Mouse (Mus musculus): ENCODE data around the gene Vsig8. TPM values are rescaled to one million over a fixed set of nuclear protein-coding genes. Genes with fewer than 3 reads are reported as not detected.

Gene Vsig8
- polyA plus RNA-seq, 2 experiments from 2014 or later = not detected

DNA sequence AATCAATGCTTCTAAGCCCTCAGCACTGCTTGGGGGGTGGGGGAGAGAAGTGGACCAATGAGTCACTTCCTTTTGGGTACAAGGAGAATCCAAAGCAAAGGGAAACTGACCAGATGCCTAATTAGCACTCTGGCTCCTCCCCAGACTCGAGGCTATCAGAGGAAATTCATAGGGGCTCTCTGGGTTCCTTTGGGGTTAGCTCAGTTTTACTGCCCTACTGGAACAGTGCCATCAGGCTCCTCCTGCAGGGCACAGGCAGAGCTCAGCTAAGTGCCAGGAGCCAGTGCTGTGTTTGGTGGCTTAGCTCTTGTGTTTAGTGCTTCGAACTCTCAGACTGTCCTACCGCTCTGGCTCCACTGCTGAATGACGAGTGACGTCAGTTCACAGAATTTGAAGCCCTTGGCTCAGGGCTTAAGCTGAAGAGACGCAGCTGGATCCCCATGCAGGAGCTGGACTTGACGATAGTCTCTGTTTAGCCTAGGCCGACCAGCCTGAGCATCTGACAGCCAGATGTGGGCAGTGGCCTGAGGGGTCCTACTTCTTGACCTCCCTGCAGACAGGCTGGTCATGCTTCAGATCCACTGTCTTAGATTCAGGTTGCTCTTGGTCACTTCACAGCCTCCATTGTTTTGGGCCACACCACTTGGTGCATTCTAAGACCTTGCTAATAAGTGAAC is 25.1 kb upstream of the Vsig8 start:
- ATAC-seq = no peak

DNA sequence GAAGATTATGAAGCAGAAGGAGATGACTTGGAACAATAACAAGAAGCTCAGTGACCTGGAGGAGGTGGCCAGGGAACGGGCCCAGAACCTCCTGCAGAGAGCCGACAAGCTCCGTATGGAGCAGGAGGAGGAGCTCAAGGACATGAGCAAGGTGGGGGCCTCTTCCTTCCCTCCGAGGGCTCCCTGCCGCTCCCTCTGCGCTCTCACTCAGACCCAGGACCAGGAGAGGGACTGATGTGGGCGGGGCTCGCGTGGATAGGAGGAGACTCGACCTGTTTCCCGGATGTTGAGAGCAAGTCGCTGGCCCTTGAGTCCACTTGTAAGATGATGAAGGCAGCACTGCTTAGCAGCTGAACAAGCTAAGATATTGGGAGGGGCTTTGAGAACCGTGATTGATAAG is 23.2 kb upstream of the Vsig8 start:
- ATAC-seq = no peak

GRCm38 (mm10) chr1:172535116-172535515 is 20.6 kb upstream of the Vsig8 start:
- no peak for ATAC-seq

DNA sequence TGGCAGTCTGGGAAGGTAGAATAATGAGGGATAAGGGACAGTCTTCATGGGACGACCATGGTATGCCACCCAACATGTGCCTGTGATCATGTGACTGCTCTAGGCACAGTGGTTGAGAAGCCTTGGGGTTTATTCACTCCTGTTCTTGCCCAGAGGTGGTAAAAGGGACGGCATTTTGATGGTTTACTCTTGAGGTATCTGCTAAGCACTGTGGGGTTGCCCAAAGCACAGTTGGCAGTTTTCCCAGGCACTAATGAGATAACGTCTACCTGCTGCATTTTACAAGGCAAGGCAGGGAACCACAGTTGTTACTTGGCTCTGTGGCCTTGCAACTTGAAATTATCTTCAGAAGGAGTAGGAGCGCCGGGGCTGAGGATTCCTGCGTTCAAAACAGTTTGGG is 15.9 kb upstream of the Vsig8 start:
- no peak for ATAC-seq

GRCm38 (mm10) chr1:172540283-172540820 is 15.4 kb upstream of the Vsig8 start:
- no peak for ATAC-seq

- ATAC-seq = no peak
These were observed 9.7 kb upstream of the Vsig8 start for GRCm38 (mm10) chr1:172546062-172546461.

GRCm38 (mm10) chr1:172548501-172548900 is 7.2 kb upstream of the Vsig8 start:
- peak; percentile 87 for ATAC-seq

DNA sequence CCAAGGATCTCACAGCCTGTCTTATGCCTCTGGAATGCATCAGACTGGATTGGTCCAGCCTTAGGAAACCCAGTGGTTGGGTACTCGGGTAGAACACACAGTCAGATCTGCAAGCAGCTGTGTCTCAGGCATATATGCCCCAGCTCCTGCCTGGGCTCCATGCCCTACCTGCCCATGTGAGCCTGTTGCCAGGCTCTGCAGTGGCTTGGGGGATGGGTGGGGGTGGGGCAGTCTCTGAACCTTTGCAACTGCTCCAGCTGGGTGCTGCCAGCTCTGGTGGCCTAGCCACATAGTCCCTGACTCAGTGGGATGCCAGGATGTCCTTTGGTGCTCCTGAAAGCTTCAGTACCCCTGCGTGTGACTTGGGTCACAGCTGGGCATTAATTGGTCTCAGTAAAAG is 6.4 kb upstream of the Vsig8 start:
- no peak for ATAC-seq

- no peak for ATAC-seq
These were observed 6.0 kb upstream of the Vsig8 start for GRCm38 (mm10) chr1:172549717-172550116.

- ATAC-seq = peak; percentile 77
These were observed 5.2 kb upstream of the Vsig8 start for GRCm38 (mm10) chr1:172550551-172550951.

GRCm38 (mm10) chr1:172551009-172551408 is 4.7 kb upstream of the Vsig8 start:
- ATAC-seq = no peak

- no peak for ATAC-seq
These were observed 3.1 kb upstream of the Vsig8 start for GRCm38 (mm10) chr1:172552623-172553022.

GRCm38 (mm10) chr1:172562641-172563464 is 7.1 kb downstream of the Vsig8 start:
- ATAC-seq = peak; percentile 82

DNA sequence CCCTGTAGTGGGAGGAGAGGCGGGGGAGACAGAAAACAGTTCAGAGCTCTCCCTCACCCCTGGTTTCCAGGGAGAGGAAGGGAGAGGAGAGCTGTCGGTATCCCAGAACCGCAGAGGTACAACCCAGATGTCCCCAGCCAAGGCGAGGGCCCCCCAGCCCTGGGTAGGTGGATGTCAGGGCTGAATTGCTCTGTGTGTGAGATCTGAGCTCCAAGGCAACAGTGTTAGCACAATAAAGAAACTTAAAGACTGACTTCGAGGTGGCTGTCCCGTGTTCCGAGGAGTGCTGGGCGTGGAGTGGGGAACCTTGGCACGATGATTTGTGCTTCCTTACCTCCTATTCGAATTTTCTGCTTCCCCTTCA is 7.7 kb downstream of the Vsig8 start:
- ATAC-seq = peak; percentile 9

GRCm38 (mm10) chr1:172566131-172566530 is 10.4 kb downstream of the Vsig8 start:
- ATAC-seq = no peak

GRCm38 (mm10) chr1:172567758-172568157 is 12.0 kb downstream of the Vsig8 start:
- ATAC-seq = no peak

DNA sequence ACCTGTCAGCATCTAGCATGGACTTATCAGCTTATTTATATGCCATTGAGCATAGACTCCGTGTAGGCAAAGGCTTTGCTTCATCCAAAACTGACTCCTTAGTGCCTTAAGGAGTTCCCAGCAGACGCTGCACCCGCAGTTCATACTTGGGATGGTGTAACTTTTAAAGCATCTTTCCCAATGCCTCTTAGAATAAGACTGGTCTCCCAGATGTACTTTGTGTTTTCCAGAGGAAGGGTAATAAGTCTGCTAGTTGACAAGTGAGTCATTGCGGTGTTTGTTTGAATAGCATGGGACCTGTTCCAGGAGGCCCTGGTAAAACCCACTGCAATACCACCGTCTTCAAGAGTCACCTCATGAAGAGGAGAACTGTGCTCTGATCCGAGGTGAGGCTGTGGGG is 24.4 kb downstream of the Vsig8 start:
- ATAC-seq = no peak

- no peak for ATAC-seq
These were observed 26.7 kb downstream of the Vsig8 start for GRCm38 (mm10) chr1:172582436-172582835.

- ATAC-seq = no peak
These were observed 28.5 kb downstream of the Vsig8 start for GRCm38 (mm10) chr1:172584271-172584670.

DNA sequence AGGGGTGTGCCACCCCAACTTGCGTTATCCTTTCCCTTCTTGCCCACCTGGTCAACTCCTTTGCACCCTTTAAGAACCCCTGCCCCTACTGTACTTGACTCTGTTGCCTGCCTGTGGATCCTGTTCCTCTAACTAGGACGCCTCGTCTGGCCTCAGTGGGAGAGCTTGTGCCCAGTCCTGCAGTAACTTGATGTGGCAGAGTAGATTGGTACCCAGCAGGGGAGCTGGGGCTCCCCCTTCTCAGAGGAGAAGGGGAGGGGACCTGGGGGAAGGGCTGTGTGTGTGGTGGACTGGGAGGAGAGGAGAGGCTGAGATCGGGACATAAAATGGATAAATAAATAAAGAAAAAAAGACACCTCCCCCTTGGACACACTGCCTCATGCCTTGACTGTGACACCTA is 29.3 kb downstream of the Vsig8 start:
- no peak for ATAC-seq

GRCm38 (mm10) chr1:172585612-172586567 is 30.2 kb downstream of the Vsig8 start:
- no peak for ATAC-seq

DNA sequence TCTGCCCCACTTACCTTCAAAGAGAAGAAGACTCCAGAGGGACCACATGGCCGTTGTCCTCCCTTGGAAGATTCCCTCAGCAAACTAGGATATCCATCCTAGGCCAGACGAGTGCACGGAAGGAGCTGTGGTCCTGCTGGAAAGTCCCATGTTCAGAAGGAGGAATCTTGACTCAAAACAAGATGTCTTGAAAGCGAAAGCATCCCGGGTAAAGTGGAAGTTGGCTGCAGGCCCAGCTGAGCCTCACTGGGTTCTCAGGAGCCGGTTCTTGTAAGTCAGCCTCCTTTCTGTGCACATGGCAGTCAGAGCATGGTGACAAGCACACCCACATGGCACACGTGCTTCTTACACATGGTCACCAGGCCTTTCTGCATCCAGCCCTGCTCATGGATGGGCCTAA is 34.6 kb downstream of the Vsig8 start, which contains the start of gene Slamf8:
Gene Slamf8 (minus strand): TSS at position 184 of the 400 bp plus-strand sequence.
- ATAC-seq = peak; percentile 26

GRCm38 (mm10) chr1:172593321-172593720 is 37.6 kb downstream of the Vsig8 start:
- ATAC-seq = no peak
